In genomic region chr16:50381351-50381746, GRCm38 (mm10) we compare ENCODE assay signal across 8 mouse cellular contexts. TPM values are rescaled to one million over a fixed set of nuclear protein-coding genes. Genes with fewer than 3 reads are reported as not detected.
A peak's percentile ranks its signal among the peaks of the same experiment; 100 is the strongest.
DNase-seq lines count a peak whose midpoint lies in the region; ATAC-seq and TF ChIP-seq lines count a peak whose summit lies in the region.

No protein-coding gene starts in this region.

- H3K27me3 ChIP-seq in heart, embryonic 11.5 days (ENCODE audit: control insufficient read depth, insufficient read depth, low read length) = no peaks in the 10 kb centered on the region
- H3K27me3 ChIP-seq in hindbrain, embryonic 14.5 days (ENCODE audit: control insufficient read depth, insufficient read depth, low read length) = no peaks in the 10 kb centered on the region; the same call in 1 of the 2 replicates
- no peaks in the 10 kb centered on the region for H3K27me3 ChIP-seq in liver, embryonic 12.5 days (replicated peaks)

- DNase-seq in heart, postnatal 14 days = no peak
- DNase-seq in hindbrain, embryonic 14.5 days (ENCODE audit: low spot score) = peak; percentile 27
- DNase-seq in telencephalon, adult 2 months (ENCODE audit: low read depth, low spot score) = peak; percentile 45
- DNase-seq in urinary bladder, adult 2 months (ENCODE audit: low spot score) = no peak

- WGBS in heart, embryonic 11.5 days (ENCODE audit: insufficient replicate concordance) = 36% methylated on average over 7 of the region's 7 CpGs
- WGBS in hindbrain, embryonic 14.5 days = 34% methylated on average over 7 of the region's 7 CpGs
- 50% methylated on average over 7 of the region's 7 CpGs for WGBS in liver, embryonic 12.5 days (ENCODE audit: insufficient replicate concordance)

- peak overlapping the region; percentile 22; the same call in 1 of the 2 replicates for H3K4me3 ChIP-seq in heart, embryonic 11.5 days (ENCODE audit: low read depth, low read length)
- H3K4me3 ChIP-seq in cortical plate, adult 2 months (ENCODE audit: insufficient read depth, low read length) = peak overlapping the region; percentile 27
- peak overlapping the region; percentile 9 for H3K4me3 ChIP-seq in hindbrain, embryonic 14.5 days (replicated peaks; ENCODE audit: low read length)
- no peak overlapping the region for H3K4me3 ChIP-seq in liver, embryonic 12.5 days

- TF ChIP-seq CTCF in cortical plate, adult 2 months (IDR thresholded peaks at IDR 0.05; ENCODE audit: extremely low read depth, insufficient read depth, low read length) = no peak

- H3K4me1 ChIP-seq in heart, embryonic 11.5 days (ENCODE audit: control insufficient read depth, insufficient read depth, low read length) = peaks cover 14% of the 10 kb centered on the region; the same call in 1 of the 2 replicates
- H3K4me1 ChIP-seq in cortical plate, adult 2 months (ENCODE audit: control insufficient read depth, insufficient read depth, low read length) = no peaks in the 10 kb centered on the region
- peaks cover 11% of the 10 kb centered on the region for H3K4me1 ChIP-seq in hindbrain, embryonic 14.5 days (replicated peaks; ENCODE audit: control insufficient read depth, insufficient read depth, low read length)
- H3K4me1 ChIP-seq in liver, embryonic 12.5 days = peaks cover 15% of the 10 kb centered on the region

- no peaks in the 10 kb centered on the region for H3K36me3 ChIP-seq in heart, embryonic 11.5 days (ENCODE audit: control insufficient read depth, insufficient read depth, low read length)
- H3K36me3 ChIP-seq in hindbrain, embryonic 14.5 days (replicated peaks; ENCODE audit: control insufficient read depth, insufficient read depth) = no peaks in the 10 kb centered on the region
- H3K36me3 ChIP-seq in liver, embryonic 12.5 days = no peaks in the 10 kb centered on the region

- no peak for TF ChIP-seq POLR2A in cortical plate, adult 2 months (IDR thresholded peaks at IDR 0.05; ENCODE audit: extremely low read depth, insufficient read depth, low read length)

- no peaks in the 10 kb centered on the region for H3K9me3 ChIP-seq in heart, embryonic 11.5 days (replicated peaks; ENCODE audit: control insufficient read depth, low read length)
- H3K9me3 ChIP-seq in hindbrain, embryonic 14.5 days (ENCODE audit: control insufficient read depth, low read length) = no peaks in the 10 kb centered on the region
- H3K9me3 ChIP-seq in liver, embryonic 12.5 days (replicated peaks) = no peaks in the 10 kb centered on the region

- ATAC-seq in heart, embryonic 11.5 days (replicated peaks; ENCODE audit: insufficient number of reproducible peaks, low FRiP score, low TSS enrichment) = no peak
- ATAC-seq in hindbrain, embryonic 14.5 days (ENCODE audit: low FRiP score) = peak; percentile 68
- no peak for ATAC-seq in liver, embryonic 12.5 days
- no peak for ATAC-seq in erythroid progenitor cell, adult 5-6 weeks (replicated peaks; ENCODE audit: low FRiP score, poor library complexity, severe bottlenecking)

- H3K4me2 ChIP-seq in heart, embryonic 11.5 days = peak overlapping the region; percentile 55
- H3K4me2 ChIP-seq in hindbrain, embryonic 14.5 days (replicated peaks) = peak overlapping the region; percentile 44
- peak overlapping the region; percentile 20 for H3K4me2 ChIP-seq in liver, embryonic 12.5 days

- no peak overlapping the region for H3K9ac ChIP-seq in heart, embryonic 11.5 days (ENCODE audit: low read depth, low read length)
- H3K9ac ChIP-seq in hindbrain, embryonic 14.5 days = 0 out of 2 replicates have a peak overlapping the region, but pooled peaks have one; percentile 9
- no peak overlapping the region for H3K9ac ChIP-seq in liver, embryonic 12.5 days

- no peak overlapping the region for H3K27ac ChIP-seq in heart, embryonic 11.5 days (ENCODE audit: low read depth, low read length)
- no peak overlapping the region for H3K27ac ChIP-seq in cortical plate, adult 2 months (ENCODE audit: insufficient read depth, low read length)
- no peak overlapping the region for H3K27ac ChIP-seq in hindbrain, embryonic 14.5 days
- no peak overlapping the region for H3K27ac ChIP-seq in liver, embryonic 12.5 days

- intact Hi-C loops in heart, postnatal 14 days (cut with DNase I) = loop anchor here (5.0 kb wide), 2 partner anchors 51 to 146 kb away; partner anchors contain the start of gene Bbx

RNA-seq across cellular contexts. Expression of gene Bbx, which starts 50.8 kb away (rescaled TPM):
- polyA plus RNA-seq in heart, embryonic 11.5 days (2014; fragmentation: Nextera tagmentation; extraction: Ambion mirVana) = 32.6 and 40.2 TPM in 2 replicates
- total RNA-seq in heart, postnatal 14 days (2021) = 10 to 100 TPM; 15.4 to 18.0 TPM
- 9.9 and 10.4 TPM in 2 replicates for polyA plus RNA-seq in cortical plate, adult 2 months (2012; rRNA removed)
- polyA plus RNA-seq in hindbrain, embryonic 14.5 days (2014; fragmentation: Nextera tagmentation; extraction: Ambion mirVana) = 13.9 and 17.4 TPM in 2 replicates
- 11.7 and 12.1 TPM in 2 replicates for polyA plus RNA-seq in liver, embryonic 12.5 days (2016; fragmentation: Nextera tagmentation; extraction: Ambion mirVana)
- polyA plus RNA-seq in urinary bladder, adult 2 months (2012; rRNA removed) = 16.9 and 19.3 TPM in 2 replicates
- total RNA-seq in erythroid progenitor cell, adult 5-6 weeks (2015; ENCODE audit: low replicate concordance) = 7.2 and 13.0 TPM in 2 replicates
- 2.8 and 5.9 TPM in 2 replicates for total RNA-seq in erythroid progenitor cell, adult 5-6 weeks (2017; ENCODE audit: low replicate concordance)

Comparison
In these comparisons a context has a peak if more than half of its experiments do, and no peak if none do; other contexts are left out.
1. DNase-seq: peak in hindbrain, embryonic 14.5 days (single experiment) and telencephalon, adult 2 months (single experiment); none in heart, postnatal 14 days (0 of 2) and urinary bladder, adult 2 months (single experiment).
2. Peak in every context shown above with its lines, with median percentiles within 50 percentile points of each other: H3K4me2 ChIP-seq.